In genomic region chr17:54192231-54192573, GRCm38 (mm10) we compare ENCODE assay signal across 17 mouse cellular contexts.
A peak's percentile ranks its signal among the peaks of the same experiment; 100 is the strongest.
DNase-seq lines count a peak whose midpoint lies in the region; ATAC-seq and TF ChIP-seq lines count a peak whose summit lies in the region.
"Had no signal": no experiment of that assay in that cellular context is flagged by ENCODE, and none has a peak within 500 bp of the region (broad histone marks: within the 10 kb centered on the region; RNA-seq: fewer than 3 reads in every experiment).

No protein-coding gene starts in this region.

- peak; percentile 17; the same call in 1 of the 2 replicates for ATAC-seq in forebrain, embryonic 12.5 days (ENCODE audit: low FRiP score)
- ATAC-seq in hindbrain, embryonic 13.5 days (ENCODE audit: low FRiP score), result no peak; the same call in 1 of the 2 replicates
- ATAC-seq in hindbrain, postnatal 0 days, result no peak; the same call in 1 of the 2 replicates
- ATAC-seq in midbrain, postnatal 0 days (ENCODE audit: low FRiP score), result 0 out of 2 replicates have a peak, but pooled peaks have one; percentile 20
- no peak for ATAC-seq in midbrain, embryonic 16.5 days
- peak; percentile 51; the same call in 1 of the 2 replicates for ATAC-seq in hindbrain, embryonic 15.5 days (ENCODE audit: low FRiP score, low read depth)
- ATAC-seq: activated CD4-positive, CD25-positive, alpha-beta regulatory T cell, adult 4 months had no signal

- H3K4me3 ChIP-seq in forebrain, embryonic 12.5 days (replicated peaks), result no peak overlapping the region
- H3K4me3 ChIP-seq in forebrain, embryonic 10.5 days, result no peak overlapping the region
- H3K4me3 ChIP-seq in hindbrain, embryonic 13.5 days, result no peak overlapping the region
- no peak overlapping the region for H3K4me3 ChIP-seq in hindbrain, postnatal 0 days (ENCODE audit: low read length)
- no peak overlapping the region for H3K4me3 ChIP-seq in midbrain, postnatal 0 days (ENCODE audit: low read depth, low read length)
- no peak overlapping the region for H3K4me3 ChIP-seq in midbrain, embryonic 16.5 days (ENCODE audit: low read depth, low read length)
- H3K4me3 ChIP-seq in hindbrain, embryonic 15.5 days, result no peak overlapping the region
- H3K4me3 ChIP-seq: forebrain, embryonic 15.5 days; heart, embryonic 12.5 days; heart, embryonic 15.5 days had no signal

- no peak overlapping the region for H3K27ac ChIP-seq in forebrain, embryonic 12.5 days
- no peak overlapping the region for H3K27ac ChIP-seq in forebrain, embryonic 10.5 days
- H3K27ac ChIP-seq in hindbrain, embryonic 13.5 days, result 0 out of 2 replicates have a peak overlapping the region, but pooled peaks have one; percentile 19
- no peak overlapping the region for H3K27ac ChIP-seq in hindbrain, postnatal 0 days
- no peak overlapping the region for H3K27ac ChIP-seq in midbrain, postnatal 0 days (ENCODE audit: low read depth, low read length)
- H3K27ac ChIP-seq in midbrain, embryonic 16.5 days (ENCODE audit: low read length), result no peak overlapping the region
- H3K27ac ChIP-seq in hindbrain, embryonic 15.5 days (replicated peaks), result no peak overlapping the region; the same call in 1 of the 2 replicates
- H3K27ac ChIP-seq: forebrain, embryonic 15.5 days; heart, embryonic 15.5 days had no signal

- H3K4me1 ChIP-seq in forebrain, embryonic 12.5 days, result peaks cover 3% of the 10 kb centered on the region; the same call in 1 of the 2 replicates
- no peaks in the 10 kb centered on the region for H3K4me1 ChIP-seq in forebrain, embryonic 10.5 days
- H3K4me1 ChIP-seq in hindbrain, embryonic 13.5 days (replicated peaks), result peaks cover 7% of the 10 kb centered on the region
- H3K4me1 ChIP-seq in hindbrain, postnatal 0 days (ENCODE audit: insufficient read depth, low read length), result no peaks in the 10 kb centered on the region
- no peaks in the 10 kb centered on the region for H3K4me1 ChIP-seq in midbrain, postnatal 0 days (ENCODE audit: insufficient read depth, low read length)
- H3K4me1 ChIP-seq in midbrain, embryonic 16.5 days (ENCODE audit: control insufficient read depth, insufficient read depth, low read length), result peaks cover 4% of the 10 kb centered on the region; the same call in 1 of the 2 replicates
- peaks cover 4% of the 10 kb centered on the region for H3K4me1 ChIP-seq in hindbrain, embryonic 15.5 days (replicated peaks)
- H3K4me1 ChIP-seq: heart, embryonic 12.5 days; heart, embryonic 15.5 days had no signal

- no peak for DNase-seq in forebrain, embryonic 10.5 days (ENCODE audit: extremely low spot score, low spot score)
- DNase-seq in hindbrain, postnatal 0 days (ENCODE audit: low spot score), result no peak
- no peak for DNase-seq in midbrain, postnatal 0 days (ENCODE audit: low spot score)
- DNase-seq in kidney, postnatal 25 days, result no peak
- DNase-seq: adrenal gland, adult 8-10 months; cerebellum, adult 11-12 months; cerebellum, adult 8-10 months; gastrocnemius, postnatal 25 days; heart, postnatal 36 days had no signal

- H3K27me3 ChIP-seq in forebrain, embryonic 12.5 days, result no peaks in the 10 kb centered on the region
- H3K27me3 ChIP-seq in forebrain, embryonic 10.5 days (ENCODE audit: poor library complexity, severe bottlenecking), result no peaks in the 10 kb centered on the region
- no peaks in the 10 kb centered on the region for H3K27me3 ChIP-seq in hindbrain, embryonic 13.5 days
- H3K27me3 ChIP-seq in hindbrain, postnatal 0 days (ENCODE audit: insufficient read depth, low read length), result no peaks in the 10 kb centered on the region
- H3K27me3 ChIP-seq in midbrain, postnatal 0 days (ENCODE audit: insufficient read depth, low read length), result no peaks in the 10 kb centered on the region
- H3K27me3 ChIP-seq in midbrain, embryonic 16.5 days (ENCODE audit: control insufficient read depth, insufficient read depth, low read depth, low read length), result no peaks in the 10 kb centered on the region
- no peaks in the 10 kb centered on the region for H3K27me3 ChIP-seq in hindbrain, embryonic 15.5 days
- H3K27me3 ChIP-seq: forebrain, embryonic 15.5 days; heart, embryonic 12.5 days; heart, embryonic 15.5 days had no signal

- no peak overlapping the region for H3K9ac ChIP-seq in forebrain, embryonic 12.5 days
- no peak overlapping the region for H3K9ac ChIP-seq in hindbrain, embryonic 13.5 days
- H3K9ac ChIP-seq in hindbrain, postnatal 0 days (replicated peaks; ENCODE audit: low read length), result no peak overlapping the region
- no peak overlapping the region for H3K9ac ChIP-seq in midbrain, postnatal 0 days (replicated peaks; ENCODE audit: low read length, poor library complexity, severe bottlenecking)
- no peak overlapping the region for H3K9ac ChIP-seq in midbrain, embryonic 16.5 days (ENCODE audit: low read depth, low read length)
- no peak overlapping the region for H3K9ac ChIP-seq in hindbrain, embryonic 15.5 days
- H3K9ac ChIP-seq: forebrain, embryonic 15.5 days; heart, embryonic 12.5 days; heart, embryonic 15.5 days had no signal

- H3K36me3 ChIP-seq in forebrain, embryonic 12.5 days (replicated peaks), result no peaks in the 10 kb centered on the region
- no peaks in the 10 kb centered on the region for H3K36me3 ChIP-seq in forebrain, embryonic 10.5 days (replicated peaks)
- H3K36me3 ChIP-seq in hindbrain, embryonic 13.5 days, result no peaks in the 10 kb centered on the region
- H3K36me3 ChIP-seq in hindbrain, postnatal 0 days (ENCODE audit: insufficient read depth, low read length), result no peaks in the 10 kb centered on the region
- no peaks in the 10 kb centered on the region for H3K36me3 ChIP-seq in midbrain, postnatal 0 days (ENCODE audit: insufficient read depth, low read length)
- H3K36me3 ChIP-seq in midbrain, embryonic 16.5 days (ENCODE audit: control insufficient read depth, insufficient read depth, low read length), result no peaks in the 10 kb centered on the region
- no peaks in the 10 kb centered on the region for H3K36me3 ChIP-seq in hindbrain, embryonic 15.5 days
- H3K36me3 ChIP-seq: forebrain, embryonic 15.5 days; heart, embryonic 12.5 days; heart, embryonic 15.5 days had no signal

- no peaks in the 10 kb centered on the region for H3K9me3 ChIP-seq in forebrain, embryonic 12.5 days
- H3K9me3 ChIP-seq in forebrain, embryonic 10.5 days, result no peaks in the 10 kb centered on the region
- no peaks in the 10 kb centered on the region for H3K9me3 ChIP-seq in hindbrain, embryonic 13.5 days
- no peaks in the 10 kb centered on the region for H3K9me3 ChIP-seq in hindbrain, postnatal 0 days (ENCODE audit: low read length)
- no peaks in the 10 kb centered on the region for H3K9me3 ChIP-seq in midbrain, postnatal 0 days (ENCODE audit: low read length)
- no peaks in the 10 kb centered on the region for H3K9me3 ChIP-seq in midbrain, embryonic 16.5 days (replicated peaks; ENCODE audit: control insufficient read depth, low read length, poor library complexity, severe bottlenecking)
- no peaks in the 10 kb centered on the region for H3K9me3 ChIP-seq in hindbrain, embryonic 15.5 days
- H3K9me3 ChIP-seq: forebrain, embryonic 15.5 days; heart, embryonic 12.5 days; heart, embryonic 15.5 days had no signal

- WGBS in forebrain, embryonic 12.5 days, result 67% methylated on average over 3 of the region's 3 CpGs
- 78% methylated on average over 3 of the region's 3 CpGs for WGBS in forebrain, embryonic 10.5 days
- 65% methylated on average over 3 of the region's 3 CpGs for WGBS in hindbrain, embryonic 13.5 days
- WGBS in hindbrain, postnatal 0 days, result 39% methylated on average over 3 of the region's 3 CpGs
- 66% methylated on average over 3 of the region's 3 CpGs for WGBS in midbrain, postnatal 0 days
- 62% methylated on average over 3 of the region's 3 CpGs for WGBS in midbrain, embryonic 16.5 days
- WGBS in hindbrain, embryonic 15.5 days, result 56% methylated on average over 3 of the region's 3 CpGs

- no peak overlapping the region for H3K4me2 ChIP-seq in forebrain, embryonic 12.5 days
- no peak overlapping the region for H3K4me2 ChIP-seq in hindbrain, embryonic 13.5 days
- no peak overlapping the region for H3K4me2 ChIP-seq in hindbrain, postnatal 0 days (ENCODE audit: low read depth, low read length)
- H3K4me2 ChIP-seq in midbrain, postnatal 0 days (ENCODE audit: low read depth, low read length, poor library complexity, severe bottlenecking), result no peak overlapping the region
- no peak overlapping the region for H3K4me2 ChIP-seq in midbrain, embryonic 16.5 days (ENCODE audit: low read length)
- H3K4me2 ChIP-seq in hindbrain, embryonic 15.5 days, result peak overlapping the region; percentile 19; the same call in 1 of the 2 replicates
- H3K4me2 ChIP-seq: forebrain, embryonic 15.5 days; heart, embryonic 12.5 days; heart, embryonic 15.5 days had no signal

- no peak for TF ChIP-seq CTCF in hindbrain, postnatal 0 days (IDR thresholded peaks at IDR 0.05; ENCODE audit: low read depth)
- TF ChIP-seq CTCF in midbrain, postnatal 0 days (IDR thresholded peaks at IDR 0.05), result no peak

Comparison
In these comparisons a context has a peak if more than half of its experiments do, and no peak if none do; other contexts are left out.
1. ATAC-seq: peak in forebrain, embryonic 12.5 days (single experiment), midbrain, postnatal 0 days (single experiment) and hindbrain, embryonic 15.5 days (single experiment); none in hindbrain, embryonic 13.5 days (single experiment), hindbrain, postnatal 0 days (single experiment) and midbrain, embryonic 16.5 days (single experiment).